Mouse (Mus musculus) midbrain, postnatal 0 days (tissue): ENCODE measurements around the gene Ldlrap1. TPM values are rescaled to one million over a fixed set of nuclear protein-coding genes. Genes with fewer than 3 reads are reported as not detected.

Experiments
- ATAC-seq: fragments of 200-750 bp; cut with Nextera tagmentation; 2 replicates; pipeline ENCODE4 v1.8.0; 2017; ENCODE audit warnings: moderate number of reproducible peaks, mild to moderate bottlenecking, moderate TSS enrichment, moderate library complexity; ENCODE audit not compliant: low FRiP score
- DNase-seq: peaks from one replicate; pipeline ENCODE4 v3.0.0-alpha.2; 2015; ENCODE audit warnings: low spot score
- H3K27ac ChIP-seq: fragments of 300-500 bp; sonication (generic); 2 replicates; pipeline ENCODE4 v1.5.1; 2014; ENCODE audit warnings: low read depth, mild to moderate bottlenecking, low read length, mixed read lengths
- H3K27me3 ChIP-seq: fragments of 300-500 bp; sonication (generic); 2 replicates; pipeline ENCODE4 v1.6.1; 2014; ENCODE audit warnings: low read length, control low read depth, mixed read lengths; ENCODE audit not compliant: insufficient read depth
- H3K36me3 ChIP-seq: fragments of 300-500 bp; sonication (generic); 2 replicates; pipeline ENCODE4 v1.6.1; 2014; ENCODE audit warnings: low read length, control low read depth, mixed read lengths; ENCODE audit not compliant: insufficient read depth
- H3K4me1 ChIP-seq: fragments of 300-500 bp; sonication (generic); 2 replicates; pipeline ENCODE4 v1.6.1; 2014; ENCODE audit warnings: mild to moderate bottlenecking, control low read depth, antibody characterized with exemption, low read length, mixed read lengths; ENCODE audit not compliant: insufficient read depth
- H3K4me2 ChIP-seq: fragments of 300-500 bp; sonication (generic); 2 replicates; pipeline ENCODE4 v1.6.1; 2014; ENCODE audit warnings: low read depth, mild to moderate bottlenecking, low read length, mixed read lengths; ENCODE audit not compliant: poor library complexity, severe bottlenecking
- H3K4me3 ChIP-seq: fragments of 300-500 bp; sonication (generic); 2 replicates; pipeline ENCODE4 v1.5.1; 2014; ENCODE audit warnings: low read depth, mild to moderate bottlenecking, low read length, moderate library complexity
- H3K9ac ChIP-seq: fragments of 300-500 bp; sonication (generic); replicated peaks from 2 replicates; pipeline ENCODE4 v1.6.1; 2014; ENCODE audit warnings: mild to moderate bottlenecking, low read length, moderate library complexity, mixed read lengths; ENCODE audit not compliant: poor library complexity, severe bottlenecking
- H3K9me3 ChIP-seq: fragments of 300-500 bp; sonication (generic); 2 replicates; pipeline ENCODE4 v1.6.1; 2016; ENCODE audit warnings: low read length, control low read depth
- CTCF ChIP-seq: IDR thresholded peaks from 2 replicates; pipeline ENCODE4 v1.5.1; 2016; ENCODE audit warnings: antibody characterized with exemption, mild to moderate bottlenecking
- WGBS: fragments of 180-500 bp; shearing (Covaris S2); extraction: QIAGEN DNeasy Blood & Tissue Kit; methylation state at CpG from one replicate; pipeline ENCODE4 v1.1.7; 2014; 5-methylcytosine and 5-hydroxymethylcytosine counted together
- polyA plus RNA-seq: library from polyadenylated mRNA; unstranded; fragments of >200 nt; fragmentation: Nextera tagmentation; extraction: Ambion mirVana; gene quantifications from 2 replicates; pipeline ENCODE4 v1.2.1, GENCODE M21; 2015
- total RNA-seq: library from RNA; depleted of rRNA; stranded (reverse); fragments of >200 nt; gene quantifications from 2 replicates; pipeline ENCODE4 v1.2.3, GENCODE M21; 2014

Gene Ldlrap1
- total and polyA plus RNA-seq, 2 experiments from 2014 or later, result 2.5 to 3.1 TPM

GRCm38 (mm10) chr4:134704590-134704989 lies 63.2 kb downstream of the Ldlrap1 start:
- Histone ChIP-seq H3K4me1 (peaks cover 16% of the 10 kb centered on the region), H3K9me3 (no peaks in the 10 kb centered on the region), H3K27me3 (no peaks in the 10 kb centered on the region), H3K27ac (peak overlapping the region; percentile 75), H3K36me3 (no peaks in the 10 kb centered on the region), H3K4me3 (peak overlapping the region; percentile 69), H3K9ac (peak overlapping the region; percentile 60), H3K4me2 (peak overlapping the region; percentile 99)
- DNase-seq (no peak), ATAC-seq (peak; percentile 55)
- WGBS, result 1% methylated on average over 21 of the region's 21 CpGs
- TF ChIP-seq CTCF, result peak; percentile 18

GRCm38 (mm10) chr4:134703835-134704546 lies 63.8 kb downstream of the Ldlrap1 start, which contains the start of gene Man1c1:
Gene Man1c1 (minus strand): TSS chr4:134704290.
- Histone ChIP-seq H3K4me3 (peak within 1 kb of the TSS; percentile 69), H3K4me1 (peaks cover 16% of the 10 kb centered on the region), H3K36me3 (no peaks in the 10 kb centered on the region), H3K27ac (peak within 1 kb of the TSS; percentile 75), H3K9me3 (no peaks in the 10 kb centered on the region), H3K27me3 (no peaks in the 10 kb centered on the region), H3K9ac (peak within 1 kb of the TSS; percentile 60), H3K4me2 (peak within 1 kb of the TSS; percentile 99)
- no peak for TF ChIP-seq CTCF
- DNase-seq, result peak; percentile 99
- under 1% methylated on average over 64 of the region's 81 CpGs for WGBS
- peak; percentile 97 for ATAC-seq

GRCm38 (mm10) chr4:134702981-134703834 lies 64.6 kb downstream of the Ldlrap1 start:
- H3K36me3 ChIP-seq, result no peaks in the 10 kb centered on the region
- peak overlapping the region; percentile 69 for H3K4me3 ChIP-seq
- peak overlapping the region; percentile 54 for H3K9ac ChIP-seq
- under 1% methylated on average over 77 of the region's 90 CpGs for WGBS
- H3K27me3 ChIP-seq, result no peaks in the 10 kb centered on the region
- no peaks in the 10 kb centered on the region for H3K9me3 ChIP-seq
- ATAC-seq (no peak), DNase-seq (no peak)
- H3K27ac ChIP-seq, result no peak overlapping the region
- no peak for TF ChIP-seq CTCF
- peaks cover 16% of the 10 kb centered on the region for H3K4me1 ChIP-seq
- peak overlapping the region; percentile 99 for H3K4me2 ChIP-seq

- Histone ChIP-seq H3K4me2 (peak overlapping the region; percentile 99), H3K4me3 (peak overlapping the region; percentile 69), H3K27me3 (no peaks in the 10 kb centered on the region), H3K36me3 (no peaks in the 10 kb centered on the region), H3K9ac (no peak overlapping the region), H3K4me1 (peaks cover 16% of the 10 kb centered on the region), H3K27ac (no peak overlapping the region), H3K9me3 (no peaks in the 10 kb centered on the region)
- TF ChIP-seq CTCF, result peak; percentile 92
- DNase-seq (peak; percentile 77), ATAC-seq (no peak)
- WGBS, result 31% methylated on average over 6 of the region's 6 CpGs
Measured at GRCm38 (mm10) chr4:134701934-134702333, 65.9 kb downstream of the Ldlrap1 start.

- H3K36me3 ChIP-seq, result no peaks in the 10 kb centered on the region
- H3K9me3 ChIP-seq, result no peaks in the 10 kb centered on the region
- no peak for TF ChIP-seq CTCF
- WGBS, result 86% methylated on average over 2 of the region's 2 CpGs
- DNase-seq (no peak), ATAC-seq (no peak)
- H3K27ac ChIP-seq, result no peak overlapping the region
- H3K27me3 ChIP-seq, result no peaks in the 10 kb centered on the region
- no peak overlapping the region for H3K4me3 ChIP-seq
- peaks cover 16% of the 10 kb centered on the region for H3K4me1 ChIP-seq
- no peak overlapping the region for H3K9ac ChIP-seq
- peak overlapping the region; percentile 99 for H3K4me2 ChIP-seq
Measured at GRCm38 (mm10) chr4:134700911-134701310, 66.9 kb downstream of the Ldlrap1 start.
